Mouse (Mus musculus): Measurements from ENCODE around the gene Cyp2c70.

- TF ChIP-seq POLR2A (IDR thresholded peaks at IDR 0.05; ENCODE audit: borderline replicate concordance, low read depth, low read length): no peak
- no peak for TF ChIP-seq CTCF (IDR thresholded peaks at IDR 0.05; ENCODE audit: low read depth, low read length)
Measured at GRCm38 (mm10) chr19:40231825-40232541, 44.9 kb upstream of the Cyp2c70 start.
